Mouse (Mus musculus): ENCODE measurements at regions not wholly inside any gene's neighbourhood (a gene's known extent, or its start where the extent isn't known, plus 50 kb on each side); places are given as distances from the start of the nearest gene placed in this dataset.

- no peaks in the 10 kb centered on the region for H3K4me1 ChIP-seq
- H3K27ac ChIP-seq, result no peak overlapping the region
- no peak overlapping the region for H3K4me3 ChIP-seq
- no peaks in the 10 kb centered on the region for H3K27me3 ChIP-seq (ENCODE audit: low read depth, poor library complexity, severe bottlenecking)
- H3K36me3 ChIP-seq, result no peaks in the 10 kb centered on the region
- DNase-seq (ENCODE audit: low spot score), result no peak
- 77% methylated on average over 1 of the region's 1 CpGs for WGBS
- no peaks in the 10 kb centered on the region for H3K9me3 ChIP-seq (replicated peaks)
These were observed 414.9 kb upstream of the Camk1g start for GRCm38 (mm10) chr1:193784966-193785365.

GRCm38 (mm10) chr1:193784526-193784925 lies 414.4 kb upstream of the Camk1g start:
- 77% methylated on average over 2 of the region's 2 CpGs for WGBS
- Histone ChIP-seq H3K27me3 (ENCODE audit: low read depth, poor library complexity, severe bottlenecking) (no peaks in the 10 kb centered on the region), H3K27ac (no peak overlapping the region), H3K4me3 (no peak overlapping the region), H3K4me1 (no peaks in the 10 kb centered on the region), H3K9me3 (replicated peaks) (no peaks in the 10 kb centered on the region), H3K36me3 (no peaks in the 10 kb centered on the region)
- no peak for DNase-seq (ENCODE audit: low spot score)

GRCm38 (mm10) chr1:193778181-193778580 lies 408.1 kb upstream of the Camk1g start:
- Histone ChIP-seq H3K4me1 (no peaks in the 10 kb centered on the region), H3K36me3 (no peaks in the 10 kb centered on the region), H3K4me3 (no peak overlapping the region), H3K27me3 (ENCODE audit: low read depth, poor library complexity, severe bottlenecking) (no peaks in the 10 kb centered on the region), H3K9me3 (replicated peaks) (no peaks in the 10 kb centered on the region), H3K27ac (no peak overlapping the region)
- 93% methylated on average over 1 of the region's 1 CpGs for WGBS
- DNase-seq (ENCODE audit: low spot score), result no peak

- no peaks in the 10 kb centered on the region for H3K9me3 ChIP-seq (replicated peaks)
- WGBS, result 88% methylated on average over 4 of the region's 4 CpGs
These were observed 399.4 kb upstream of the Camk1g start for GRCm38 (mm10) chr1:193769546-193769945.

GRCm38 (mm10) chr1:193764103-193764502 lies 394.0 kb upstream of the Camk1g start:
- H3K9me3 ChIP-seq (replicated peaks), result no peaks in the 10 kb centered on the region
- peaks cover 12% of the 10 kb centered on the region for H3K4me1 ChIP-seq
- H3K27ac ChIP-seq, result no peak overlapping the region
- no peak for DNase-seq (ENCODE audit: low spot score)
- H3K36me3 ChIP-seq, result no peaks in the 10 kb centered on the region
- peaks cover 25% of the 10 kb centered on the region for H3K27me3 ChIP-seq (ENCODE audit: low read depth, poor library complexity, severe bottlenecking)
- H3K4me3 ChIP-seq, result no peak overlapping the region

More at GRCm38 (mm10) chr1:193769546-193769945, 399.4 kb upstream of the Camk1g start:
- Histone ChIP-seq H3K4me1 (peaks cover 12% of the 10 kb centered on the region), H3K27ac (no peak overlapping the region), H3K36me3 (no peaks in the 10 kb centered on the region), H3K4me3 (no peak overlapping the region), H3K27me3 (ENCODE audit: low read depth, poor library complexity, severe bottlenecking) (peaks cover 32% of the 10 kb centered on the region)
- no peak for DNase-seq (ENCODE audit: low spot score)

- 61% methylated on average over 4 of the region's 4 CpGs for WGBS
These were observed 381.7 kb upstream of the Camk1g start for GRCm38 (mm10) chr1:193751819-193752251.

GRCm38 (mm10) chr1:193750929-193751328 lies 380.8 kb upstream of the Camk1g start:
- Histone ChIP-seq H3K4me3 (no peak overlapping the region), H3K27me3 (ENCODE audit: low read depth, poor library complexity, severe bottlenecking) (no peaks in the 10 kb centered on the region), H3K9me3 (replicated peaks) (no peaks in the 10 kb centered on the region), H3K4me1 (no peaks in the 10 kb centered on the region), H3K27ac (no peak overlapping the region), H3K36me3 (no peaks in the 10 kb centered on the region)
- WGBS, result 76% methylated on average over 4 of the region's 4 CpGs
- no peak for DNase-seq (ENCODE audit: low spot score)

More at GRCm38 (mm10) chr1:193751819-193752251, 381.7 kb upstream of the Camk1g start:
- no peak overlapping the region for H3K4me3 ChIP-seq
- no peak overlapping the region for H3K27ac ChIP-seq
- H3K9me3 ChIP-seq (replicated peaks), result no peaks in the 10 kb centered on the region
- no peak for DNase-seq (ENCODE audit: low spot score)
- H3K4me1 ChIP-seq, result no peaks in the 10 kb centered on the region
- no peaks in the 10 kb centered on the region for H3K36me3 ChIP-seq
- H3K27me3 ChIP-seq (ENCODE audit: low read depth, poor library complexity, severe bottlenecking), result no peaks in the 10 kb centered on the region

- 83% methylated on average over 6 of the region's 6 CpGs for WGBS
- Histone ChIP-seq H3K4me3 (no peak overlapping the region), H3K27me3 (ENCODE audit: low read depth, poor library complexity, severe bottlenecking) (no peaks in the 10 kb centered on the region), H3K27ac (no peak overlapping the region), H3K36me3 (no peaks in the 10 kb centered on the region), H3K4me1 (no peaks in the 10 kb centered on the region), H3K9me3 (replicated peaks) (no peaks in the 10 kb centered on the region)
- no peak for DNase-seq (ENCODE audit: low spot score)
These were observed 377.4 kb upstream of the Camk1g start for GRCm38 (mm10) chr1:193747426-193747960.

GRCm38 (mm10) chr1:193742688-193743087 lies 372.6 kb upstream of the Camk1g start:
- Histone ChIP-seq H3K9me3 (replicated peaks) (no peaks in the 10 kb centered on the region), H3K27ac (no peak overlapping the region), H3K4me3 (no peak overlapping the region), H3K27me3 (ENCODE audit: low read depth, poor library complexity, severe bottlenecking) (no peaks in the 10 kb centered on the region), H3K4me1 (no peaks in the 10 kb centered on the region), H3K36me3 (no peaks in the 10 kb centered on the region)
- 91% methylated on average over 2 of the region's 2 CpGs for WGBS
- DNase-seq (ENCODE audit: low spot score), result no peak

- no peak overlapping the region for H3K27ac ChIP-seq
- no peaks in the 10 kb centered on the region for H3K27me3 ChIP-seq (ENCODE audit: low read depth, poor library complexity, severe bottlenecking)
- H3K4me3 ChIP-seq, result no peak overlapping the region
- peak; percentile 64 for DNase-seq (ENCODE audit: low spot score)
- H3K36me3 ChIP-seq, result no peaks in the 10 kb centered on the region
- peaks cover 8% of the 10 kb centered on the region; the same call in 1 of the 2 replicates for H3K4me1 ChIP-seq
- WGBS, result 70% methylated on average over 6 of the region's 6 CpGs
- no peaks in the 10 kb centered on the region for H3K9me3 ChIP-seq (replicated peaks)
These were observed 368.7 kb upstream of the Camk1g start for GRCm38 (mm10) chr1:193738821-193739220.

- Histone ChIP-seq H3K9me3 (replicated peaks) (no peaks in the 10 kb centered on the region), H3K4me1 (peaks cover 26% of the 10 kb centered on the region), H3K4me3 (no peak overlapping the region), H3K36me3 (no peaks in the 10 kb centered on the region), H3K27ac (no peak overlapping the region), H3K27me3 (ENCODE audit: low read depth, poor library complexity, severe bottlenecking) (no peaks in the 10 kb centered on the region)
- WGBS, result 92% methylated on average over 1 of the region's 1 CpGs
- DNase-seq (ENCODE audit: low spot score), result no peak
These were observed 365.9 kb upstream of the Camk1g start for GRCm38 (mm10) chr1:193735949-193736518.

- H3K4me3 ChIP-seq, result no peak overlapping the region
- H3K9me3 ChIP-seq (replicated peaks), result no peaks in the 10 kb centered on the region
- WGBS, result 67% methylated on average over 4 of the region's 4 CpGs
- H3K27ac ChIP-seq, result no peak overlapping the region
- H3K4me1 ChIP-seq, result peaks cover 26% of the 10 kb centered on the region
- H3K27me3 ChIP-seq (ENCODE audit: low read depth, poor library complexity, severe bottlenecking), result no peaks in the 10 kb centered on the region
- DNase-seq (ENCODE audit: low spot score), result no peak
- H3K36me3 ChIP-seq, result no peaks in the 10 kb centered on the region
These were observed 364.1 kb upstream of the Camk1g start for GRCm38 (mm10) chr1:193734014-193734763.

GRCm38 (mm10) chr1:193733402-193733801 lies 363.3 kb upstream of the Camk1g start:
- DNase-seq (ENCODE audit: low spot score), result no peak
- no peak overlapping the region for H3K27ac ChIP-seq
- no peaks in the 10 kb centered on the region for H3K9me3 ChIP-seq (replicated peaks)
- no peaks in the 10 kb centered on the region for H3K27me3 ChIP-seq (ENCODE audit: low read depth, poor library complexity, severe bottlenecking)
- peaks cover 26% of the 10 kb centered on the region for H3K4me1 ChIP-seq
- WGBS, result 16% methylated on average over 5 of the region's 5 CpGs
- H3K4me3 ChIP-seq, result no peak overlapping the region
- no peaks in the 10 kb centered on the region for H3K36me3 ChIP-seq
